Mouse (Mus musculus): ENCODE data around the gene Rnf207.

DNA sequence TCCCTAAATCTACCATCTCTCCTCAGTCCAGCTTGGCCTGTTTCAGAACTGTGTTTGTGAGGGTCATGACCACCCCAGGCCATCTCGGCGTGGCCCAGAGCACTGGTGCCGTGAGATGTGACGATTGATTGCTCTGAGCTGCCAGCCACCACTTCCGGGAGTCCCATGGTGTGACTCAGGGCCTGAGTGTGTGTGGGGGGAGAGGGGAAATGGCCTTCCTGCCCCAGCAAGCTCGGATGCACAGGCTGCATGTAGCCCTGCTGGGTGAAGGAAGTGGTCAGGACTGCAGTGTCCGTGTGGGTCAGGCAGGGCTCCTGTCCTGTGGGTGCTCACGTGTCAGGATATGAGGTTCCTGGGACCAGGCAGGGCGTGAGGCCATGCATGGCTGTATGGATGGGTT is 43.4 kb upstream of the Rnf207 start:
- no peak for TF ChIP-seq POLR2A (IDR thresholded peaks at IDR 0.05; ENCODE audit: borderline replicate concordance, extremely low read depth, insufficient read depth, insufficient read length, poor library complexity, severe bottlenecking)
- TF ChIP-seq CTCF (IDR thresholded peaks at IDR 0.05; ENCODE audit: borderline replicate concordance, extremely low read depth, insufficient read depth, insufficient read length): no peak

Data from brain, embryonic 14.5 days (tissue).